Mouse (Mus musculus) lung, adult 18-20 months (tissue): ENCODE data around the gene Fgr.
"Not testable (repeated sequence)": the region's sequence is repeated elsewhere in the genome, so short reads cannot be mapped to it uniquely, and the experiment has no call there.

ENCODE experiments used
- DNase-seq, 2 experiments: peaks; one replicate each; pipeline ENCODE4 v3.0.0; 2022; ENCODE audit warnings: mixed read lengths in 2 of 2

Fgr gene

DNA sequence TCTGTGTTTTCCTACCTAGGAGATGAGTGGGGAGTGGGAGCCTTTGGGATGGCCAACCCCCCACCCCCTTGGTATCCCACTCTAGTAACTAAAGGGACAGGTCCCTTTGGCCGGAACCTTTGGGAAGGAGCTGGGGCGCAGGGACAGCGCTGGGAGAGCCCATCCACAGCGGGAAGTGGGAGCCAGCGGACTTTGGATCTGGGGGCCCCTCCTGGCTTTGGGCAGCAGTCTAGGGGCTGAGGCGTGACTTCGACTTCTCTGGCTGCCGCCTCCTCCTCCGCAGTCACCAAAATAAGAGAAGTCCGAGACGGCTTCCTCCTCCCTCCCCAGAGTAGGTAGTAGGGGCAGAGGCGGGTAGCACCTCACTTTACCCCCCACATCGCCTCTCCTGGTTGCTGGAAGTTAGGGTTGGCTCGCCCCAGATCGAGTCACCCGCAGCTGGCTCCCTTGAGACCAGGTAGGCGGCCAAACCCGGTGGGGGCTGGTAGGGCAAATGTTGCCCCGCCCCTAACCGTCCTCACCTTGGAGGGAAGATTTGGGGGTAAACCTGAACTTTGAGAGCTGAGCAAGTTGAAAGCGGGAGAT is at the start of gene Fgr:
TSS of gene Fgr (plus strand) at position 282 of the 585 bp plus-strand sequence.
- DNase-seq = peak in 1 of 2 experiments; percentile 45

GRCm38 (mm10) chr4:132926520-132926919 is 47.4 kb upstream of the Fgr start:
- DNase-seq = not testable (repeated sequence)

- DNase-seq = peak in 1 of 2 experiments; percentile 50
These were observed 43.1 kb upstream of the Fgr start for GRCm38 (mm10) chr4:132930784-132931183.

DNA sequence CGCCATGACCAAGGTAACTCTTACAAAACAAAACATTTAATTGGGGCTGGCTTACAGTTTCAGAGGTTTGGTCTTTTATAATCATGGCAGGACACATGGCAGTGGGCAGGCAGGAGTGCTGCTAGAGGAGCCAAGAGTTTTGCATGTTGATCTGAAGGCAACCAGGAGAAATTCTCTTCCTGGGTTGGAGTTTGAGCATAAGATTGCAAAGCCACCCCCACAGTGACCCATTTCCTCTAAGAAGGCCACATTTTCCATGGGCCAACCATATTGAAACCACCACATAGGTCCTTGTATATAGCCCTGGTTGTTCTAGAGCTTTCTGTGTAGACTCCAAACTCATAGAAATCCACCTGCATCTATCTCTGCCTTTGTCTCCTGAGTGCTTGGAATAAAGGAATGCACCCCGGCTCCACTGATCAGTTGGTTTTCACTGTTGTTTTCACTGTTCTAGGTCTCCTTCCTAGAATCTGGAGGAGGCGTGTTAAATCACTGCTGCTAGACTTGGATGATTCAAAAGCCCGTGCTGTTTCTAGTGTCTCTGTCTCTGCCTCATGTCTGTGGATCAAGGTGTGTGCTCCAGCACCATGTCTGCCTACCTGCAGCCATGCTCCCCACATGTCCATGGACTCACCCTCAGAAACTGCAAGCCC is 41.0 kb upstream of the Fgr start:
- DNase-seq = no peak

DNA sequence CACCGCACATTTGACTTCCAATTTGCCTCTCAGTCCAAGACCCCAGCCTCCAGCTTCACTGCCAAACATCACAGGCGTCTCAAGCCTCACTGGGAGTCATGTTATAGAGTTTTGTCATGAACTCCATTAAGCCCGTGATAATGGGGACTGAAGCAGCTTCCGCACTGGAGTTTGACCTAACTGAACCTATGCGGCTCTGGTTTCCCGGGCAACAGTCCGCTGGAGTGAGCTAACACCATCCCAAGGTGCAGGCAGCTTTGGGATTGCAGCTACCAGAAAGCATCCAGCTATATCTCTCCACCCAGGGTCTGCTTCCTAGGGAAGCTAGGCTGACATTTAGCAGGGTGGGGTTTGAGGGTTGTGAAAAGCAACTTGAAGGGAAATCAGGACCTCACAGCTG is 39.3 kb upstream of the Fgr start:
- DNase-seq = no peak

DNA sequence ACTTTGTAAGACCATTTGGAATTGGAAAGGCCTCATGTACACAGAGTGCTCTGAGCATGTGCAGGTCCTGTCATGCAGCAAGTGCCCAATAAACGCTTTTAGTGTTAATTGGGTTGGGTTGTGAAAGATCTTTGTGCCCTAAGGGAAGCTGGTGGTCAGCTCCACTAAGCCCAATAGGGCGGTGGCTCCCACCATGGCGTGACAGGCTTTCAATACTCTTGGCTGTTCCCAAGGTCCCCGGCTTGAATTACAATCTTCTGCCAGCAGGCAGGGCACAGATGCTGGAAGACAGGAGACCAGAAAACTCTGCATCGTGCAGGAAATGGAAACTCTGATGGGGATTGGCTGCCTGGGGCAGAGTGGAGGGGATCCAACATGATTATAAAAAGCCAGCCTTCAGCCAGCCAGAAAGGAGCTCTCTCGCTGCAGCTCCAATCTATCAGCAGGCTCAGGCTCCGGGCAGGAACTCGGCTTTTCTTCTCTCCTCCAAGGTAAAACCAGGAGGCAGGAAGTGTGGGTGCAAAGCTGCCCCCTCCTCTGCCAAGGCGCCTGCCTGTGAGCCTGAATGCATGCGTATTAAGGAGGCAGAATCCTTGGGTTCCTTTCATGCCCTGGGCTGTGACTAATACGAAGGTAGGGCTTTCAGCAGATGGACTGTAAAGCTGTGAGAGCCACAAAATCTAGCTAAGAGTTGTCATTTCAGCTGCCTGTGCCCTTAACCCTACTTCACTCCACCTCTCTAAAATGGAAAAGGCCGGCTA is 35.5 kb upstream of the Fgr start:
- DNase-seq = no peak

GRCm38 (mm10) chr4:132939421-132940127 is 34.3 kb upstream of the Fgr start:
- peak; percentile 35 to 60 for DNase-seq

- DNase-seq = no peak
These were observed 32.7 kb upstream of the Fgr start for GRCm38 (mm10) chr4:132941012-132941729.

DNA sequence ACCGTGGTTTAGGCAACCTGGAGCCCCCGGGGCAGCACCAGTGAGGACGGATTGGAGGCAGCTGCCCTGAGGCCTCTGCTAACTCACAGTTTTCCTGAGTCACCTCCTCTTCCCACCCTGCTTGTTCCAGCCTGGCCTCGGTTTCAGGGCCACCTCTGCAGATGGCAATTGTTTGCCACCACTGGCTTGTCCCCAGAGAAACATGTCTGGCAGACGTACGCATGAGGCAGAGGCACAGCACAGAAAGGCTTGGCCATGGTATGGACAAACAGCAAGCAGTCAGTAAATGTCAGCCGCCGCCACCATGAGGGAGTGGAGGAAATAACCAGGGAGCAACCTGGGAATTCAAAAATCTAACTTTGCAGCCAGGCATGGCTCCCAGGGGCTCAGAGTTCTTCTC is 30.8 kb upstream of the Fgr start:
- DNase-seq = no peak

DNA sequence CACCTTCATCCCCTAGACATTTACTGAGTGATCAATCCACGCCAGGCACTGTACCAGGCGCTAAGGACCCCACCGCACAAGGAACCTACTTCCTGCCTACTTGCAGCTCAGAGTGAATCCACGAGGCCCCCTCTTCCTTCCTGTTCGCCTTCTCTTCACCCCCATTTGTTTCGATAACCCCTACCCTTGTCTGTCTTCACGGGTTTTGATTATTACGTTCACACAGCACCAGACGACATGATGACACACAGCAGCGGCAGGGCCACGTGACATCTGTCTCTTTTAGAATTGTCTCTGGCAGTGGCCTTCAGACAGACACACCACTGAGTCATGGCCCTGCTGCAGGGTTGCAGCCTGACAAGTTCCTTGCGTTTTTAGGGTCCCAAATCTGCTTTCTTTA is 29.8 kb upstream of the Fgr start:
- DNase-seq = no peak

DNA sequence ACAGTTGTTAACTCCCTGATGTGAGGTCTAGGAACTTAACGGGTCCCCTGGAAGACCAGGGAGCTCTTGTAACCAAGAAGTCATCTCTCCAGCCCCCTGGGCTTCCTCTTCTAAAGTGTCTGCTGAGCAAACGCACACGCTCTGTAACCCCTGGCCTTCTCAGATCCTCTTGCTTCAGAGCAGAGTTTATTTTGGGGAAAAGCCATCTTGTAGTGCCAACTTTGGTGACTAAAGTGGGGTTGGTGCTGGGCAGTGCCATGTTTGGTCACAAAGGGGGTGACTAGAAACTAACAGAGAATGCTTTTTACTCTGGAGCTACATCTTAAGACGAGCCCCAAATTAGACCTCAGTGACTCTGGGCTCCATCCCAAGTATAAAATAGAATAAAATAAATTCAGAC is 29.1 kb upstream of the Fgr start:
- DNase-seq = no peak

DNA sequence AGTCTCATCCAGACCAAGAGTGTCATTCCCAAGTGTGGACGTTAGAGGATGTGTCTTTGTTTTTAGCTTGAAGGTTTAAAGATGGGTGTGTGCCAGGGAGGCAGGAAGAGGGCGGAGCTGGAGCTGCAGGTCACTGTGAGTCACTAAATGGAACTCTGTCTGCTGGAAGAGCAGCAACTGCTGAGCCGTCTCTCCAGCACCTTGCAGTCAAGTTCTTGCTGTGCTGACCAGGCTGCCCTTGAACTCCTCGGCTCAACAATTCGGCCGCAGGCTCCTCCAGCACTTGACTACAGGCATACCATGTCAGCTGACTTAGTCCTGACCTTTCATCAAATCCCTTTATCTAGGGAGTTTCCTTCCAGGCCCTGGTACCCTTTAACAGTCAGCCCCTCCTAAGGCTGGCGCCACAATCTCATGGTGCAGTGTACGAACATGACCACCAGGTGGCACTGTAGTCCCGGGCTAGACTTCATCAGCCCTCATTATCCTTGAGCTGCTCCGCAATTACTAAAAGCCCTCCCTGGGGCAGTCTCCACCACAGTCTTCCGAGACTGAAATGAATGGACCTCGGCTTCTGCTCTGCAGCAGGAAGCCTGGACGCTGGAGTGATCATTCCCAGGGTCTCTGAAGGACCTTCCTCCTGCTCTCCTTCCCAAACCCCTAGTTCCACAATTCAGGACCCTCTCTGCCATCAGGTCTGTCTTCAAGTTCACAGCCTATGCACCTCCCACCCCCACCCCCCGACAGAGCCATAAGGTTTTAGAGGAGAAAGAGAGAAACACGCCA is 28.4 kb upstream of the Fgr start:
- peak; percentile 80 to 82 for DNase-seq

- DNase-seq = peak; percentile 56 to 57
These were observed 27.6 kb upstream of the Fgr start for GRCm38 (mm10) chr4:132946047-132947001.

- peak in 1 of 2 experiments; percentile 24 for DNase-seq
These were observed 23.9 kb upstream of the Fgr start for GRCm38 (mm10) chr4:132949882-132950532.

- DNase-seq = no peak
These were observed 22.9 kb upstream of the Fgr start for GRCm38 (mm10) chr4:132950999-132951398.

DNA sequence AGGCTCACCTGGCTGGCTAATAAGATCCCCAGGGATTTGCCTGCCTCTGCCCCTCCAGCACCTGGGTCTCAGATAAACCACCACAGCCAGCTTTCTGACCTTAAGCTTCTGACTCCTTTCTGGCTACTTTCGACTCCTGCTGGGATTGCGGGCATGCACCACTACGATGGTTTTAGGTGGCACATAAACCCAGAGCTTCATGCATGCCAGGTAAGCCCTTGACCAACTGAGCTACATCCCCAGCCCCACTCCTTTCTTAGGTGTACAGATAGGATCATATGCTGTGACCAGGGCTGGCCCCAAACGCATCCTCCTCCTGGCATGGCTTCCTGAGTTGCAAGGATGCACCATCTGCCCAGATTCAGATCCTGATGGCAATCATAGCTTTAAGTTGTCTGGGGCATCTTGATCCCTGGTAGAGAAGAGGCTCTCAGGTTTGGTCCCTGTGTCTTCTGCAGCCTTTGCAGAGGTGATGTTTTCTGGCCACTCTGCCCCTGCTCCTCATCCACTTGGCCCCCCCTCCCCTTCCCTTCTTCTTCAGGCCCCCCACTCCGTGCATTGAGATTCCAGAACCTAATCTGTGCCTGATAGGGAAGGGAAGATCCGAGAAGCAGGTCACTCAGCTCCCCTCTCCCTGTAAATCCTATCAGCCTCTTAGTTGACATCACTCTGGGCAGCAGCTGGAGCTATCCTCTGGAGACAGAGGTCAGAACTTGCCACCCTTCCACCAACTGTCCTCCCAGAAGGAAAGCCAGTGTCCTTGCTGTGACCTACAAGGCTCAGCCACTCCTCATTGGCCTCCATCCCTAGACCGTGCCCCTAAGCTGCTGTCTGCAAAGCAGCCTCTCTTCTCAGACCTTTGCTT is 19.1 kb upstream of the Fgr start:
- DNase-seq = no peak

DNA sequence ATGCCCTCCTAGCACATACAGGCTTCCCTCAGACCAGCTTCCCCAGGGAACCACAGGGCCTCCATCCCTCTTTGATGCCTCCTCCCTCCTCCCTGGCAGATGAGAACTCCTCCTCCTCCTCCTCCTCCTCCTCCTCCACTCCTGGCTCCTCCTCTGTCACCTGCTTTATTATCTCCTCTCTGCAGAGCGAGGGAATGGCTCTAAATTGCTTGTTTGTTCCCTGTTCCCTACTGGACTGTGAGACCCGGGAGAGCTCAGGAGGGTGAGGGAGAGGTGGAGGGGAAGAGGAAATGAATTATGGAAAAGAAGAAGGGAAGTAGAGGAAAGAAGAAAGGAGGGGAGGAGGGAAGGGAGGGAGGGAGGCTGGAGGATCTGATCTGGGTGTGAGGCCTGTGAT is 18.5 kb upstream of the Fgr start:
- DNase-seq = no peak

DNA sequence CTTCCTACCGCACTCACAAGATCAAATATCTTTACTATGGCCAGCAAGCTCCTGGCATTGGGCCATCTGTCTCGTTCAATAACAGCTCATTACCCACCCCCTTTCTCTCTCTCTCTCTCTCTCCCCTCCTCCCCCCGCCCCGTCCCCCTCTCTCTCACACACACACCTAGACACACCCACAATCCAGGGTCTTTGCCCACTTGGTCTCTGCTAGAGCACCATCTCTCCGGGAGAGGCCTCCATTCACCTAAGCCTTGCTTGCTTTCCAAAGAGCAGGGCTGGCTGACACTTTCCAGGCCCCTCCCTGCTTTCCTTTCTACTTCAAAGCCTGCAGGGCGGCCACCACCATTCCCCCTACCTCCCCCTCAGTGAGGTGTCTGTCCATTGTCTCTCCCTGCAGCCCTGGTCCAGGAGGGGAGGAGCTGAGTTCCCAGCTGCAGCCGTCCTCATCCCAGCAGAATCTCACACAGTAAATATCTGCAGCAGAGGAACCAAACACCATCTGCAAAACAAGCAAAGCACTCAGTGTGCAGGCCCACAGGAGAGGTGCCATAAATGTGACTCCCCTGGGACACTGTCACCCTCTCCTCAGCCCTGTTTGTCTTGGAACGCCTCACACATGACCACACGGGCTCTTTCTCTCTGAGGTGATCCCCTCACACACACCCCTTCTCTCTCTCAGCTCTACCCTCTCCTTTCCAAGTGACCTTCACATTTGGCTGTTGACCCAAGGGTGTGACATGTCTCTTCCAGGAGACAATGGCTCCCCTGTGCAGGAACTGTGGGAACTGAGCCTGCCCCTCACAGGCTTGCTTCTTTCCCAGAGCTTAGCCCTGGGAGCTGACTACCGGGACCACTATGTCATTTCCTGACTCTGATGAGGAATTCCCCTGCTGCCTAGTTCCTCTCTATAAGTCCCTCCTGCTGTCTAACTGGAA is 14.9 kb upstream of the Fgr start:
- no peak for DNase-seq
